Mouse (Mus musculus): ENCODE results near the gene Gm20390. TPM values are rescaled to one million over a fixed set of nuclear protein-coding genes. Genes with fewer than 3 reads are reported as not detected.

Gm20390 gene
- polyA plus RNA-seq, 1 experiment from 2014 or later = 494 TPM

- DNase-seq (ENCODE audit: low spot score) (no peak), ATAC-seq (replicated peaks; ENCODE audit: low FRiP score, low TSS enrichment, low read depth) (no peak)
- 75% methylated on average over 2 of the region's 2 CpGs for WGBS
- H3K27me3 ChIP-seq (replicated peaks; ENCODE audit: control insufficient read depth, insufficient read depth, low read length) = no peaks in the 10 kb centered on the region
- H3K36me3 ChIP-seq (ENCODE audit: control insufficient read depth, insufficient read depth, low read length) = peaks cover 63% of the 10 kb centered on the region
- H3K9me3 ChIP-seq (ENCODE audit: control insufficient read depth, low read length) = no peaks in the 10 kb centered on the region
- no peak overlapping the region for H3K9ac ChIP-seq (ENCODE audit: low read length)
- H3K4me1 ChIP-seq (replicated peaks; ENCODE audit: control insufficient read depth, insufficient read depth, low read length) = peaks cover 21% of the 10 kb centered on the region
- no peak overlapping the region for H3K4me3 ChIP-seq (ENCODE audit: low read depth, low read length)
- no peak overlapping the region for H3K4me2 ChIP-seq (ENCODE audit: low read length)
- no peak overlapping the region for H3K27ac ChIP-seq (ENCODE audit: low read depth)
Observed at GRCm38 (mm10) chr11:93957031-93957555, 11.0 kb downstream of the Gm20390 start.

- DNase-seq (ENCODE audit: low spot score) = no peak
- Histone ChIP-seq H3K9ac (ENCODE audit: low read length) (peak within 1 kb of the TSS; percentile 72), H3K4me1 (replicated peaks; ENCODE audit: control insufficient read depth, insufficient read depth, low read length) (peaks cover 21% of the 10 kb centered on the region), H3K4me3 (ENCODE audit: low read depth, low read length) (peak within 1 kb of the TSS; percentile 61), H3K4me2 (ENCODE audit: low read length) (peak within 1 kb of the TSS; percentile 78), H3K27ac (ENCODE audit: low read depth) (peak within 1 kb of the TSS; percentile 90), H3K36me3 (ENCODE audit: control insufficient read depth, insufficient read depth, low read length) (peaks cover 63% of the 10 kb centered on the region), H3K27me3 (replicated peaks; ENCODE audit: control insufficient read depth, insufficient read depth, low read length) (no peaks in the 10 kb centered on the region), H3K9me3 (ENCODE audit: control insufficient read depth, low read length) (no peaks in the 10 kb centered on the region)
- ATAC-seq (replicated peaks; ENCODE audit: low FRiP score, low TSS enrichment, low read depth) = peak; percentile 26
- 1% methylated on average over 6 of the region's 6 CpGs for WGBS
Observed at GRCm38 (mm10) chr11:93956159-93956558, 11.9 kb downstream of the Gm20390 start, which contains the start of gene Nme2. Nme2 (minus strand) TSS chr11:93956259.

GRCm38 (mm10) chr11:93955256-93956150, 12.6 kb downstream of the Gm20390 start:
- peaks cover 21% of the 10 kb centered on the region for H3K4me1 ChIP-seq (replicated peaks; ENCODE audit: control insufficient read depth, insufficient read depth, low read length)
- peak overlapping the region; percentile 72 for H3K9ac ChIP-seq (ENCODE audit: low read length)
- no peaks in the 10 kb centered on the region for H3K9me3 ChIP-seq (ENCODE audit: control insufficient read depth, low read length)
- peak overlapping the region; percentile 90 for H3K27ac ChIP-seq (ENCODE audit: low read depth)
- H3K36me3 ChIP-seq (ENCODE audit: control insufficient read depth, insufficient read depth, low read length) = peaks cover 64% of the 10 kb centered on the region
- under 1% methylated on average over 67 of the region's 67 CpGs for whole genome bisulfite sequencing
- peak; percentile 95 for DNase-seq (ENCODE audit: low spot score)
- H3K4me2 ChIP-seq (ENCODE audit: low read length) = peak overlapping the region; percentile 78
- no peaks in the 10 kb centered on the region for H3K27me3 ChIP-seq (replicated peaks; ENCODE audit: control insufficient read depth, insufficient read depth, low read length)
- H3K4me3 ChIP-seq (ENCODE audit: low read depth, low read length) = peak overlapping the region; percentile 61
- ATAC-seq (replicated peaks; ENCODE audit: low FRiP score, low TSS enrichment, low read depth) = peak; percentile 96

- no peaks in the 10 kb centered on the region for H3K9me3 ChIP-seq (ENCODE audit: control insufficient read depth, low read length)
- peaks cover 21% of the 10 kb centered on the region for H3K4me1 ChIP-seq (replicated peaks; ENCODE audit: control insufficient read depth, insufficient read depth, low read length)
- H3K4me3 ChIP-seq (ENCODE audit: low read depth, low read length) = peak overlapping the region; percentile 61
- H3K9ac ChIP-seq (ENCODE audit: low read length) = peak overlapping the region; percentile 72
- WGBS = 43% methylated on average over 13 of the region's 13 CpGs
- ATAC-seq (replicated peaks; ENCODE audit: low FRiP score, low TSS enrichment, low read depth) = peak; percentile 7; the same call in 1 of the 2 replicates
- no peaks in the 10 kb centered on the region for H3K27me3 ChIP-seq (replicated peaks; ENCODE audit: control insufficient read depth, insufficient read depth, low read length)
- peak; percentile 79 for DNase-seq (ENCODE audit: low spot score)
- H3K4me2 ChIP-seq (ENCODE audit: low read length) = peak overlapping the region; percentile 78
- H3K27ac ChIP-seq (ENCODE audit: low read depth) = peak overlapping the region; percentile 90
- H3K36me3 ChIP-seq (ENCODE audit: control insufficient read depth, insufficient read depth, low read length) = peaks cover 64% of the 10 kb centered on the region
Observed at GRCm38 (mm10) chr11:93954738-93955255, 13.3 kb downstream of the Gm20390 start.

GRCm38 (mm10) chr11:93952376-93952775, 15.7 kb downstream of the Gm20390 start:
- WGBS = 71% methylated on average over 5 of the region's 5 CpGs
- Histone ChIP-seq H3K27ac (ENCODE audit: low read depth) (no peak overlapping the region), H3K36me3 (ENCODE audit: control insufficient read depth, insufficient read depth, low read length) (peaks cover 54% of the 10 kb centered on the region), H3K4me2 (ENCODE audit: low read length) (no peak overlapping the region), H3K4me1 (replicated peaks; ENCODE audit: control insufficient read depth, insufficient read depth, low read length) (peaks cover 21% of the 10 kb centered on the region), H3K9me3 (ENCODE audit: control insufficient read depth, low read length) (no peaks in the 10 kb centered on the region), H3K4me3 (ENCODE audit: low read depth, low read length) (no peak overlapping the region), H3K9ac (ENCODE audit: low read length) (no peak overlapping the region), H3K27me3 (replicated peaks; ENCODE audit: control insufficient read depth, insufficient read depth, low read length) (no peaks in the 10 kb centered on the region)
- ATAC-seq (replicated peaks; ENCODE audit: low FRiP score, low TSS enrichment, low read depth) (no peak), DNase-seq (ENCODE audit: low spot score) (no peak)

- H3K9ac ChIP-seq (ENCODE audit: low read length) = no peak overlapping the region
- peaks cover 64% of the 10 kb centered on the region for H3K36me3 ChIP-seq (ENCODE audit: control insufficient read depth, insufficient read depth, low read length)
- no peaks in the 10 kb centered on the region for H3K27me3 ChIP-seq (replicated peaks; ENCODE audit: control insufficient read depth, insufficient read depth, low read length)
- ATAC-seq (replicated peaks; ENCODE audit: low FRiP score, low TSS enrichment, low read depth) = no peak
- no peak overlapping the region for H3K27ac ChIP-seq (ENCODE audit: low read depth)
- no peak for DNase-seq (ENCODE audit: low spot score)
- no peak overlapping the region for H3K4me3 ChIP-seq (ENCODE audit: low read depth, low read length)
- no peaks in the 10 kb centered on the region for H3K9me3 ChIP-seq (ENCODE audit: control insufficient read depth, low read length)
- no peak overlapping the region for H3K4me2 ChIP-seq (ENCODE audit: low read length)
- H3K4me1 ChIP-seq (replicated peaks; ENCODE audit: control insufficient read depth, insufficient read depth, low read length) = peaks cover 14% of the 10 kb centered on the region; the same call in 1 of the 2 replicates
- WGBS = 92% methylated on average over 1 of the region's 1 CpGs
Observed at GRCm38 (mm10) chr11:93950045-93950444, 18.0 kb downstream of the Gm20390 start.

- Histone ChIP-seq H3K4me3 (ENCODE audit: low read depth, low read length) (no peak overlapping the region), H3K9me3 (ENCODE audit: control insufficient read depth, low read length) (no peaks in the 10 kb centered on the region), H3K27ac (ENCODE audit: low read depth) (no peak overlapping the region), H3K36me3 (ENCODE audit: control insufficient read depth, insufficient read depth, low read length) (peaks cover 69% of the 10 kb centered on the region), H3K9ac (ENCODE audit: low read length) (no peak overlapping the region), H3K4me2 (ENCODE audit: low read length) (no peak overlapping the region), H3K4me1 (replicated peaks; ENCODE audit: control insufficient read depth, insufficient read depth, low read length) (0 out of 2 replicates have a peak, but pooled peaks cover 9% of the 10 kb centered on the region), H3K27me3 (replicated peaks; ENCODE audit: control insufficient read depth, insufficient read depth, low read length) (no peaks in the 10 kb centered on the region)
- ATAC-seq (replicated peaks; ENCODE audit: low FRiP score, low TSS enrichment, low read depth) = no peak
- WGBS = 91% methylated on average over 9 of the region's 9 CpGs
- DNase-seq (ENCODE audit: low spot score) = no peak
Observed at GRCm38 (mm10) chr11:93948887-93949567, 19.1 kb downstream of the Gm20390 start.

GRCm38 (mm10) chr11:93944986-93945385, 23.1 kb downstream of the Gm20390 start:
- Histone ChIP-seq H3K36me3 (ENCODE audit: control insufficient read depth, insufficient read depth, low read length) (peaks cover 49% of the 10 kb centered on the region), H3K9ac (ENCODE audit: low read length) (no peak overlapping the region), H3K27ac (ENCODE audit: low read depth) (no peak overlapping the region), H3K4me3 (ENCODE audit: low read depth, low read length) (no peak overlapping the region), H3K27me3 (replicated peaks; ENCODE audit: control insufficient read depth, insufficient read depth, low read length) (no peaks in the 10 kb centered on the region), H3K4me2 (ENCODE audit: low read length) (no peak overlapping the region), H3K4me1 (replicated peaks; ENCODE audit: control insufficient read depth, insufficient read depth, low read length) (no peaks in the 10 kb centered on the region), H3K9me3 (ENCODE audit: control insufficient read depth, low read length) (no peaks in the 10 kb centered on the region)
- WGBS = 82% methylated on average over 3 of the region's 3 CpGs
- no peak for ATAC-seq (replicated peaks; ENCODE audit: low FRiP score, low TSS enrichment, low read depth)
- no peak for DNase-seq (ENCODE audit: low spot score)
